In the genomic region with DNA sequence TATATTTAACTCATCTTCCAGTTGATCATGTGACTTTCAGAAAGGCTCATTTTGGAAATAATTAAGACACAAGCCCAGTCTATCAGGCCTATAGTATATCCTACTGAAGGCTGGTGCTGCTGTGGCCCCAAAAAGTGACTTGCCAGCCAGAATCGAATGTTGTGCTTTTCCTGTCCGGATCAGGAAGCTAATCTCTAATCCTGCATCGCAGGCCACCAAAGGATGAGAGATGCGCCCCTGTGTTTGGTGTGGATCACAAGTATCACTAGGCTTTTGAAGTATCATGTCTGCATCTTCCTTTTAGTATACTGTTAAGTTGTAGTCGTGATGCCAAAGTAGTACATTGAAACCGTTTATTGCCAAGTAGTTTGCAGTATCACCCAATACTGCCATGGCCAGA, we compare ENCODE assay signal across 33 mouse cellular contexts.
"Had no signal": no experiment of that assay in that cellular context is flagged by ENCODE, and none has a peak within 500 bp of the region (broad histone marks: within the 10 kb centered on the region; RNA-seq: fewer than 3 reads in every experiment).

No protein-coding gene starts in this region.

- H3K36me3 ChIP-seq: heart, embryonic 15.5 days; intestine, embryonic 15.5 days; kidney, embryonic 15.5 days had no signal

- DNase-seq: heart, postnatal 10 days; heart, postnatal 14 days; heart, postnatal 4 days; kidney, adult 11 months; kidney, adult 18-20 months; kidney, adult 2 months; kidney, adult 8-10 months; kidney, adult 9 months; kidney, postnatal 10 days; kidney, postnatal 14 days; kidney, postnatal 25 days; kidney, postnatal 36 days; kidney, postnatal 4 days; layer of hippocampus, adult 9-11 months; layer of hippocampus, postnatal 36 days had no signal

- H3K9ac ChIP-seq: heart, embryonic 13.5 days; heart, embryonic 15.5 days; hindbrain, embryonic 12.5 days; hindbrain, embryonic 13.5 days; hindbrain, embryonic 14.5 days; hindbrain, embryonic 15.5 days; intestine, embryonic 15.5 days; kidney, embryonic 15.5 days had no signal

- H3K27ac ChIP-seq: heart, embryonic 13.5 days; heart, embryonic 15.5 days; hindbrain, embryonic 10.5 days; hindbrain, embryonic 12.5 days; hindbrain, embryonic 13.5 days; hindbrain, embryonic 14.5 days; hindbrain, embryonic 15.5 days; hindbrain, postnatal 0 days; intestine, embryonic 15.5 days; kidney, embryonic 15.5 days; kidney, postnatal 0 days; layer of hippocampus, adult 2 months; left cerebral cortex, adult 2 months had no signal

- H3K9me3 ChIP-seq: heart, embryonic 15.5 days; hindbrain, embryonic 10.5 days; hindbrain, embryonic 12.5 days; hindbrain, embryonic 13.5 days; hindbrain, embryonic 15.5 days; intestine, embryonic 15.5 days; kidney, embryonic 15.5 days had no signal

- H3K27me3 ChIP-seq: heart, embryonic 13.5 days; heart, embryonic 15.5 days; hindbrain, embryonic 12.5 days; hindbrain, embryonic 13.5 days; hindbrain, embryonic 15.5 days; intestine, embryonic 15.5 days; kidney, embryonic 15.5 days had no signal

- H3K4me2 ChIP-seq: heart, embryonic 11.5 days; heart, embryonic 13.5 days; heart, embryonic 15.5 days; hindbrain, embryonic 12.5 days; hindbrain, embryonic 13.5 days; hindbrain, embryonic 14.5 days; hindbrain, embryonic 15.5 days; intestine, embryonic 15.5 days; kidney, embryonic 15.5 days had no signal

- H3K4me1 ChIP-seq: heart, embryonic 13.5 days; heart, embryonic 15.5 days; hindbrain, embryonic 12.5 days; hindbrain, embryonic 15.5 days; intestine, embryonic 15.5 days; kidney, embryonic 15.5 days had no signal

- ATAC-seq: hindbrain, embryonic 16.5 days; hindbrain, postnatal 0 days; inflammation-experienced regulatory T-cells, adult 6 months; intestine, embryonic 16.5 days; intestine, postnatal 0 days had no signal

- H3K4me3 ChIP-seq: heart, embryonic 13.5 days; heart, embryonic 15.5 days; hindbrain, embryonic 10.5 days; hindbrain, embryonic 12.5 days; hindbrain, embryonic 13.5 days; hindbrain, embryonic 15.5 days; intestine, embryonic 15.5 days; kidney, embryonic 15.5 days; layer of hippocampus, adult 2 months; left cerebral cortex, adult 2 months had no signal
